Mouse (Mus musculus) testis, adult 10 weeks (tissue): ENCODE data around the gene Hbb-y. TPM values are rescaled to one million over a fixed set of nuclear protein-coding genes. Genes with fewer than 3 reads are reported as not detected.

Experiments used
- polyA plus RNA-seq: library from polyadenylated mRNA; stranded (reverse); fragments of 350-450 nt; fragmentation: Illumina TruSeq; extraction: RNeasy Lipid Tissue Mini Kit (QIAGEN cat#74804); gene quantifications from one replicate; pipeline ENCODE4 v1.2.3, GENCODE M21; 2014; ENCODE audit warnings: low read depth, low replicate concordance

Gene Hbb-y
- not detected for polyA plus RNA-seq

DNA sequence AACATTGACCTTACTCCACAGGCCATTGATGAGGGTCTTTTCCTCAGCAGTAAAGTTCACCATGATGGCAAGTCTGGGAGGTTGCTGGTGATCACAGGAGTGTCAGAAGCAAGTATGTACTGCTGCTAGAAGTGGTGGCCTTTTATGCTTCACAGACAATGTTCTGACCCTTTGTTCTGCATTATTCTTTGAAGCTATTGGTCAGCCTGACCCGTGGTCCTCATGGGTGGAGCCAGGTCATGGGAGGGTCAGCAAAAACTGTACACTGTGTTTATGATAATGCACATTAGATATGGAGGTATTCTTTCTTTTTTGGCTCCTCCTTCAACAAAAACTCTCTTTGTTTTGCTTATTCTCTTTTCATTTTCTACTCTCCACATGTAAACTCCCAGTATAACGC, at the start of gene Hbb-y:
Gene Hbb-y (minus strand): TSS at position 127 of the 400 bp plus-strand sequence.

DNA sequence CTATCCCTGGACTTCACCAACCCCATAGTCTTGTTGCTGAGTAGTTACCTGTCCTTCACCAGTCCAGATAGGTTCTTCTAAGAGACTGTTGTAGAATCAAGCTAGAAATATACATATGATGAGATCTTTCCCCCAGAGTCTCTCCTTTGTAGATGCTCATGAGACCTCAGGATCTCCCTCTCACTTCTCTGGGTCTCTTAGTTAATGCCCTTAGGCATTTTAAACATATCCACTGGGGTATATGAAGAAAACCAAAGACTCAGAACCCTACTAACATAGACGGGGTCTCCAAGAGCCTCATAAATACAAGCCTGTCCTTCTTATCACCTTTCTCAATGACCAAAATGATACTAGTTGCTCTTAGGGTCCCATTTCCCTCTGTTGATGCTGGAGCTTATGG, 41.4 kb upstream of the Hbb-y start, which contains the start of gene Olfr64:
Gene Olfr64 (minus strand): TSS at position 101 of the 400 bp plus-strand sequence.

DNA sequence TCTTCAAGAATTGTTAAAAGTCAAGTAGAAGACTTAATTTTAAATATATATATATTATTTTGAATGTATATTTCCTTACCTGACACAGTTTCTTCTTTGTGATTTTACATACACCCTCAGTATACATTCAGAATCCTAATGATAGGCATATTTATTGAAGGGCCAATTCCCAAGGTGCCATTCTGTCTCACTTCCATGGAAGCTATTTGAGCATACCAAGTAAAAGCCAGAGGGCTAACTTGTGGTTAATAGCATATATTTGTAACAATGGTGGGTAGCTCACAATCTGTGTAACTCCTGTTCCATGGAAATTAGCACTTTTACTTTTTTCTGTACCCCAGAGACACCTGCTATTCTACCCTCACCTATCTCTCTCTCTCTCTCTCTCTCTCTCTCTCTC, 33.1 kb upstream of the Hbb-y start, which contains the start of gene Olfr66:
Gene Olfr66 (minus strand): TSS at position 101 of the 400 bp plus-strand sequence.

DNA sequence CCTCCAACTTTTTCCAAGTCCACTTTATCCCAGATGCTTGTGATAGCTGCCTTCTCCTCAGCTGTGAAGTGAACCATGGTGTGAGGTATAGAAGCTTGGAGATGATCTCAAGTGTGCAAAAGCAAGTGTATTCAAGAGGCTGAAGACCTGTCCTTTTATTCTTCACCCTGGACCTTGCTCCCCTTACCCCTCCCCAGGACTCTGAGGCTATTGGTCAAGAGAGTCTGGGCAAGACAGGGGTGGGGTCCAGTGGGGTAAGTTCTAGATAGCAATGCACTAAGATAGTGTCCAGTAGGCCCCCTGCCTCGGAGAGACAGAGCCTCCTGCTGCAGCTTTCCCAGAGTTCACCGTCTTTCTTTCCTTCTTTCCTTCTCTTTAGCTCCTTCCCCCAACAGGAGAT, 10.0 kb downstream of the Hbb-y start, which contains the start of gene Hbb-bh1:
Gene Hbb-bh1 (minus strand): TSS at position 131 of the 400 bp plus-strand sequence.

DNA sequence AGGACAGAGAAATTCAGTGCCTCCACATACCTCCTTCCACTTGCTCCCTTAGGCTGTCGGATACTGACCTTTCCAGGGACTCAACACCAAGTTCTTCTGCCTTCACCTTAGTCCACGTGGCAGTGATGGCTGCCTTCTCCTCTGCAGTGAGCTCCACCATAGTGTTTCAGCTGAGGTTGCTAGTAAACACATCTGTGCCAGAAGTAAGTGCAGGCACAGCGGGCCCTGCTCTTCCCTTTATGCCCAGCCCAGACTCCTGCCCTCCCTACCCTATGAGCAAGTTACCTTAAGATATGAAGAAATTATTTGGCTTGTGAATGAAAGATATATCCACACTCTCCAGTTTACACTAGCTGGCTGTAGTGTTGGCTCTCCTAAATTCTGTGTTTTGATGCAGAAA, 12.7 kb downstream of the Hbb-y start, which contains the start of gene Hbb-bh2:
Gene Hbb-bh2 (minus strand): TSS at position 253 of the 400 bp plus-strand sequence.

DNA sequence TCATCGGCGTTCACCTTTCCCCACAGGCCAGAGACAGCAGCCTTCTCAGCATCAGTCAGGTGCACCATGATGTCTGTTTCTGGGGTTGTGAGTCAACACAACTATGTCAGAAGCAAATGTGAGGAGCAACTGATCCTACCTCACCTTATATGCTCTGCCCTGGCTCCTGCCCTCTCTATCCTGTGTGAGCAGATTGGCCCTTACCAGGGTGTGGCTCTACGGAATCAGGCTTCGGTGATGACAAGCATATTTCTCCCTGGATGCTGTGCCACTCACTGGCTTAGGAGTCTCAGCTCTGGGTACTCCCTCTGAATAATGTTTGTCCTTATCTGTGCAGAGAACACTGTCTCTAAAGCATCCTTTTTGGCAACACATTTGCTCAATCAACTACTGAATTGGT, 25.2 kb downstream of the Hbb-y start, which contains the start of gene Hbb-bs:
Gene Hbb-bs (minus strand): TSS at position 289 of the 400 bp plus-strand sequence.

DNA sequence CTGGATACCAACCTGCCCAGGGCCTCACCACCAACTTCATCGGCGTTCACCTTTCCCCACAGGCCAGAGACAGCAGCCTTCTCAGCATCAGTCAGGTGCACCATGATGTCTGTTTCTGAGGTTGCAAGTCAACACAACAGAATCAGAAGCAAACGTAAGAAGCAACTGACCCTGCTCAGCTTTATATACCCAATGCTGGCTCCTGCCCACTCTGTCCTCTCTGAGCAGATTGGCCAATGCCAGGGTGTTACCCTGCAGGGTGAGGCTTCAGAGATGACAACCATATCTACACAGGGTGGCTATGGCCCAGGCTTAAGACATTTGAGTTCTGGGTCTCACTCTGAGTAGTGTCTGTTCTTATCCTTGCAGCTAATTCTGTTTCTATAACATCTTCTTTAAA, 39.2 kb downstream of the Hbb-y start, which contains the start of gene Hbb-bt:
Gene Hbb-bt (minus strand): TSS at position 231 of the 400 bp plus-strand sequence.

Other genes with a start within 250 kb of the Hbb-y start
- gene Olfr620, start 240.7 kb downstream of the Hbb-y start, polyA plus RNA-seq: not detected
- not detected for gene Olfr622, start 210.5 kb downstream of the Hbb-y start, polyA plus RNA-seq
- not detected for gene Olfr623, start 189.5 kb downstream of the Hbb-y start, polyA plus RNA-seq
- gene Olfr624, start 182.0 kb downstream of the Hbb-y start, polyA plus RNA-seq: 0.06 TPM
- not detected for gene Olfr625-ps1, start 170.5 kb downstream of the Hbb-y start, polyA plus RNA-seq
- gene Olfr243, start 138.5 kb downstream of the Hbb-y start, polyA plus RNA-seq: not detected
- gene Olfr628, start 122.8 kb downstream of the Hbb-y start, polyA plus RNA-seq: not detected
- gene Olfr629, start 108.3 kb downstream of the Hbb-y start, polyA plus RNA-seq: not detected
- not detected for gene Olfr630, start 95.9 kb downstream of the Hbb-y start, polyA plus RNA-seq
- not detected for gene Olfr69, start 81.6 kb downstream of the Hbb-y start, polyA plus RNA-seq
- not detected for gene Olfr68, start 73.5 kb downstream of the Hbb-y start, polyA plus RNA-seq
- not detected for gene Olfr67, start 61.4 kb downstream of the Hbb-y start, polyA plus RNA-seq
- 0.62 TPM for gene Hbb-bt, start 39.2 kb downstream of the Hbb-y start, polyA plus RNA-seq
- gene Hbb-bs, start 25.1 kb downstream of the Hbb-y start, polyA plus RNA-seq: 9.6 TPM
- gene Hbb-bh2, start 12.7 kb downstream of the Hbb-y start, polyA plus RNA-seq: not detected
- gene Hbb-bh1, start 10.1 kb downstream of the Hbb-y start, polyA plus RNA-seq: not detected
- not detected for gene Olfr66, start 33.0 kb upstream of the Hbb-y start, polyA plus RNA-seq
- not detected for gene Olfr64, start 41.3 kb upstream of the Hbb-y start, polyA plus RNA-seq
- gene Olfr65, start 50.3 kb upstream of the Hbb-y start, polyA plus RNA-seq: not detected
- gene Olfr631, start 75.6 kb upstream of the Hbb-y start, polyA plus RNA-seq: not detected
- not detected for gene Olfr632, start 81.1 kb upstream of the Hbb-y start, polyA plus RNA-seq
- gene Olfr633, start 91.2 kb upstream of the Hbb-y start, polyA plus RNA-seq: not detected
- 0.03 TPM for gene Olfr635, start 117.9 kb upstream of the Hbb-y start, polyA plus RNA-seq
- gene Olfr638, start 145.5 kb upstream of the Hbb-y start, polyA plus RNA-seq: not detected
- gene Olfr639, start 164.1 kb upstream of the Hbb-y start, polyA plus RNA-seq: 0.07 TPM
- not detected for gene Olfr640, start 172.4 kb upstream of the Hbb-y start, polyA plus RNA-seq
- not detected for gene Olfr641, start 182.2 kb upstream of the Hbb-y start, polyA plus RNA-seq
- 0.13 TPM for gene Olfr642, start 199.4 kb upstream of the Hbb-y start, polyA plus RNA-seq
- gene 4930516K23Rik, start 208.2 kb upstream of the Hbb-y start, polyA plus RNA-seq: 0.67 TPM
- gene Olfr644, start 218.7 kb upstream of the Hbb-y start, polyA plus RNA-seq: not detected
- gene Olfr645, start 232.2 kb upstream of the Hbb-y start, polyA plus RNA-seq: 0.07 TPM